Mouse (Mus musculus): ENCODE measurements at regions not wholly inside any gene's neighbourhood (a gene's known extent, or its start where the extent isn't known, plus 50 kb on each side); places are given as distances from the start of the nearest gene placed in this dataset.

- TF ChIP-seq GATA4 (IDR thresholded peaks at IDR 0.05; ENCODE audit: insufficient replicate concordance, low read length) = no peak
Measured at GRCm38 (mm10) chr10:60884806-60885205, 53.4 kb upstream of the Unc5b start.
